Mouse (Mus musculus) embryonic facial prominence, embryonic 11.5 days (tissue): Measurements from ENCODE around the gene Bcor. TPM values are rescaled to one million over a fixed set of nuclear protein-coding genes. Genes with fewer than 3 reads are reported as not detected.

Experiments used
- ATAC-seq: fragments of 200-750 bp; cut with Nextera tagmentation; replicated peaks from 2 replicates; pipeline ENCODE4 v1.8.0; 2017; ENCODE audit warnings: low read depth; ENCODE audit not compliant: insufficient number of reproducible peaks, low FRiP score, low TSS enrichment
- DNase-seq: peaks from one replicate; pipeline ENCODE4 v3.0.0-alpha.2; 2015; ENCODE audit warnings: low spot score
- H3K27ac ChIP-seq: fragments of 300-500 bp; sonication (generic); replicated peaks from 2 replicates; pipeline ENCODE4 v1.5.1; 2014; ENCODE audit warnings: mild to moderate bottlenecking, low read depth, low read length, control low read depth
- H3K27me3 ChIP-seq: fragments of 300-500 bp; sonication (generic); 2 replicates; pipeline ENCODE4 v1.6.1; 2014; ENCODE audit warnings: mild to moderate bottlenecking, low read length, moderate library complexity, mixed read lengths; ENCODE audit not compliant: control insufficient read depth, insufficient read depth
- H3K36me3 ChIP-seq: fragments of 300-500 bp; sonication (generic); replicated peaks from 2 replicates; pipeline ENCODE4 v1.6.1; 2014; ENCODE audit warnings: low read depth, mild to moderate bottlenecking, low read length, moderate library complexity, mixed read lengths; ENCODE audit not compliant: control insufficient read depth, insufficient read depth
- H3K4me1 ChIP-seq: fragments of 300-500 bp; sonication (generic); 2 replicates; pipeline ENCODE4 v1.6.1; 2014; ENCODE audit warnings: low read length, mixed read lengths; ENCODE audit not compliant: control insufficient read depth, insufficient read depth
- H3K4me2 ChIP-seq: fragments of 300-500 bp; sonication (generic); 2 replicates; pipeline ENCODE4 v1.6.1; 2014; ENCODE audit warnings: low read depth, mild to moderate bottlenecking, control low read depth, low read length, moderate library complexity
- H3K4me3 ChIP-seq: fragments of 300-500 bp; sonication (generic); 2 replicates; pipeline ENCODE4 v1.5.1; 2014; ENCODE audit warnings: low read depth, low read length, control low read depth
- H3K9ac ChIP-seq: fragments of 300-500 bp; sonication (generic); replicated peaks from 2 replicates; pipeline ENCODE4 v1.6.1; 2014; ENCODE audit warnings: mild to moderate bottlenecking, control low read depth, low read length
- H3K9me3 ChIP-seq: fragments of 300-500 bp; sonication (generic); replicated peaks from 2 replicates; pipeline ENCODE4 v1.6.1; 2016; ENCODE audit warnings: mild to moderate bottlenecking, low read length, inconsistent platforms, mixed read lengths; ENCODE audit not compliant: control insufficient read depth
- WGBS: fragments of 180-500 bp; shearing (Covaris S2); extraction: QIAGEN DNeasy Blood & Tissue Kit; methylation state at CpG from one replicate; pipeline ENCODE4 v1.1.7; 2014; 5-methylcytosine and 5-hydroxymethylcytosine counted together
- polyA plus RNA-seq: library from polyadenylated mRNA; unstranded; fragments of >200 nt; fragmentation: Nextera tagmentation; extraction: Ambion mirVana; gene quantifications from 2 replicates; pipeline ENCODE4 v1.2.1, GENCODE M21; 2014

The Bcor gene
- polyA plus RNA-seq, 1 experiment from 2014 or later = 26.9 TPM

DNA sequence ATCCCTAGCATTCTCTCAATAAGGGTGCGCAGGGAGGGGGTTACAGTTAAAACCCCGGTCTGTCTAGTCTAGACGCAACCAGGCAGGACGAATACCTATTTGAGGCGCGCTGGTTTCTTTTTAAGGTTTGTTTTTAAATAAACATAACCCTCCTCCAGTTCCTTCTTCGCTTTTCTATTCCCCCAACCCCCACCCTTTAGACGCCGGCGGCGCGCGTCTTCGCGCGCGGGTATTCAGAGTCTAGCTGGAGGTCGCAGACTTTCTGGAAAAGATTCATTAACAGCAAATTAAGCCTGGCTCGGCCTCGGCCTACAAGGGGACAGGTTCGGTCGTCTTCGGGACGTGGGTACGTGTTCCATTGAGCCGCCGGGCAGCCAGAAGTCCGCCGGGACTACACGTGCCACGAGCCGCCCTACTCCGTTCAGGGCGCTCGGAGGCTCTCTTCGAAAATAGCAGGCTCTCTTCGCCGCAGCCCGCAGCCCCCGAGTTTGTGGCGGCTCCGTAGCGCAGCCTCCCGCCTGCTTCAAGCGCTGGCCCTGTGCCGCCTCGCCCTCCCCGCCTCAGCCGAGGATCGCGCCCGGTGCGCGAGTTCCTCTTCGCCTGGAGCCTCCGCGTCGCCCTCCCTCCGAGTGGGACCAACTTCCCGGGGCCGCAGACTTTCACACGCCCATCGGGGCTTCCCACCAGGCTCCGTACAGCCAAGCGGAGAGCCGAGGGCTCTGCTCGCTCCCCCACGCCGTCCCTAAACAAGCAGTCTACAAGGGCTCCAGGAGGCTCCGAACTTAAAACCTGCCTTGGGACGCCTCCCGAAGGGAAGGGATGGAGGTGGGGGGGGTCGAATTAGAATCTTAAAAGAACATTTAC lies 81.7 kb downstream of the Bcor start:
- no peak overlapping the region for H3K27ac ChIP-seq
- H3K27me3 ChIP-seq = peaks cover 54% of the 10 kb centered on the region
- 1% methylated on average over 58 of the region's 73 CpGs for WGBS
- ATAC-seq (no peak), DNase-seq (no peak)
- H3K9me3 ChIP-seq = no peaks in the 10 kb centered on the region
- H3K9ac ChIP-seq = peak overlapping the region; percentile 75
- no peaks in the 10 kb centered on the region for H3K36me3 ChIP-seq
- no peaks in the 10 kb centered on the region; the same call in 1 of the 2 replicates for H3K4me1 ChIP-seq
- peak overlapping the region; percentile 61 for H3K4me3 ChIP-seq
- peak overlapping the region; percentile 81 for H3K4me2 ChIP-seq

DNA sequence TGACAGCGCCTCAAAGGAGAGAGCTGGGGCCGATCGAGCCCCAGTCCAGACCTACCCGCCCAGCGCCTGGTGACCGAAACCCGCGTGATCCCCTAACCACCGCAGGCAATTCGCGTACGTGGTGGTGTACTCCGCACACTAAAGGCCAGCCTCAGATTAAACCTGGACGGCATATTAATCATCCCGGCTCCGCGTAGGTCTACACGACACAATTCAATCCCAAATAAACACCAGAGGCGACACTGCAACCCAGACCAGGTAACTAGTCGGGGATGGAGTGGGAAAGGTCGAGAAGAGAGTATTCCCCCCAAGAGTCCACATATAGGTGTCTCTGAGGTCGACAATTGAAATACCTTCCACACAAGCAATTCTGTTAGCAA lies 82.6 kb downstream of the Bcor start:
- no peaks in the 10 kb centered on the region; the same call in 1 of the 2 replicates for H3K4me1 ChIP-seq
- DNase-seq = no peak
- peaks cover 47% of the 10 kb centered on the region for H3K27me3 ChIP-seq
- peak overlapping the region; percentile 61 for H3K4me3 ChIP-seq
- H3K9me3 ChIP-seq = no peaks in the 10 kb centered on the region
- H3K27ac ChIP-seq = no peak overlapping the region
- H3K36me3 ChIP-seq = no peaks in the 10 kb centered on the region
- H3K9ac ChIP-seq = peak overlapping the region; percentile 55
- WGBS = 2% methylated on average over 22 of the region's 22 CpGs
- peak overlapping the region; percentile 81 for H3K4me2 ChIP-seq
- 0 out of 2 replicates have a peak, but pooled peaks have one; percentile 1 for ATAC-seq

DNA sequence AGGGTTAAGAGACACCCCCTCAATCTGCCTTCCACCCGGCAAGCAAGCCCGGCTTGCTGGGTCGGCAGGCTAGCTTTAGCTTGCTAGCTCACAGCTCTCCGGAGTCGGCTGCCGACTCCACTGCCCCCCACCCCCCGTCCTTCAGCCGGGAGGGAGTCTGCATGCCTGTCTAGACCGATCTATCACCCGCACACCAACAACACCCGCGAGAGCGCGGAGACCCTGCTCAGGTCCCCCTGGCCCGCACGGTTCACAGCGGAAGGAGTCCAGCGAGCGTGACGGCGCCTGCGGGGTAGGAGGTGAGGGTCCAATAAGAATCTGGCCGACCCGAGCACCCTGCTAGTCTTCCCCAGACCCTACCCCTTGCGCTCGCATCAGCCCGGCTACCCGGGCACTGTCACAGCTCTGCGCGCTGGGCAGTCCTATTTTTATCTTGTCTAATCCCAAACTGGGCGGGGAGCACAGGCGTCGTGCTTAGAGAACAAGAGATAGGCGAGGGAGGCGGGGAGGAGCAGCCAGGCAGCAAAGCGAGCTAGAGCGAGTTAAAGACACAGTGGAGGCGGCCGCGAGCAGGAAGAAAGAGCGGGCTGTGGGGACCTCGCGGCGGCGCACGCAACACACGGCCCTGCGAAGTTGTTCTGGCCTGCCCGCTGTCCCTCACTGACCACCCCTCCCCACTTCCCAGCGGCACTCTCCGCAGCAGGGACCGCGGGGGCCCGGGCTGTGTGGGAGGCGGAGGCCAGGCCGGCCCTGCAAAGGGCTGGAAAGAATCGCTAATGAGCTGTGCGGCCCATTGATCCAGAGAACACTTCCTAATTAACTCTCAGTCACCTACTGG lies 83.2 kb downstream of the Bcor start:
- H3K4me2 ChIP-seq = peak overlapping the region; percentile 81
- ATAC-seq (peak; percentile 37), DNase-seq (peak; percentile 50)
- peak overlapping the region; percentile 55 for H3K9ac ChIP-seq
- H3K9me3 ChIP-seq = no peaks in the 10 kb centered on the region
- H3K4me1 ChIP-seq = no peaks in the 10 kb centered on the region
- 0 out of 2 replicates have a peak overlapping the region, but pooled peaks have one; percentile 8 for H3K27ac ChIP-seq
- H3K4me3 ChIP-seq = peak overlapping the region; percentile 61
- H3K27me3 ChIP-seq = peaks cover 49% of the 10 kb centered on the region
- 1% methylated on average over 53 of the region's 58 CpGs for WGBS
- no peaks in the 10 kb centered on the region for H3K36me3 ChIP-seq

DNA sequence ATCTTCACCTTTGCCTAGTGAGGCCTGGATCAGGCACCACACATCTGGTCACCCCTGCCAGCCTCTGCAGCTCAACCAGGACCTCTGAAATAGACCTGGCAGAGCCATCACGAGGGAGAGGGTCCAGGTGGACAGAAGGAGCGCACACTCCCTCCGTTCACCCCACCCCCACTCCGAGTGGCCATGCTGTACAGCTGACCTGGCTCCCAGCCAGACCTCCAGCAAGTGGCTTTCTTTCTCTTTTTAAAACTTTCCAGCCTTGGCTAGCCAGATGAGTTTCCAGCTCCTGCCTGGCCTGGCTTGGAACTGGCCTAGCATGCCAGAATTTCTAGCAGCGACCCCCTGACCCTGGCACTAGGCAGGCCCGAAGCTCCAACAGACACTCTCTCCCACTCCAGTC lies 87.4 kb downstream of the Bcor start:
- no peak for ATAC-seq
- H3K4me3 ChIP-seq = no peak overlapping the region
- DNase-seq = no peak
- H3K9ac ChIP-seq = no peak overlapping the region
- WGBS = 30% methylated on average over 6 of the region's 6 CpGs
- H3K4me2 ChIP-seq = no peak overlapping the region
- no peak overlapping the region for H3K27ac ChIP-seq
- H3K4me1 ChIP-seq = no peaks in the 10 kb centered on the region; the same call in 1 of the 2 replicates
- peaks cover 25% of the 10 kb centered on the region for H3K27me3 ChIP-seq
- H3K9me3 ChIP-seq = no peaks in the 10 kb centered on the region
- H3K36me3 ChIP-seq = no peaks in the 10 kb centered on the region

DNA sequence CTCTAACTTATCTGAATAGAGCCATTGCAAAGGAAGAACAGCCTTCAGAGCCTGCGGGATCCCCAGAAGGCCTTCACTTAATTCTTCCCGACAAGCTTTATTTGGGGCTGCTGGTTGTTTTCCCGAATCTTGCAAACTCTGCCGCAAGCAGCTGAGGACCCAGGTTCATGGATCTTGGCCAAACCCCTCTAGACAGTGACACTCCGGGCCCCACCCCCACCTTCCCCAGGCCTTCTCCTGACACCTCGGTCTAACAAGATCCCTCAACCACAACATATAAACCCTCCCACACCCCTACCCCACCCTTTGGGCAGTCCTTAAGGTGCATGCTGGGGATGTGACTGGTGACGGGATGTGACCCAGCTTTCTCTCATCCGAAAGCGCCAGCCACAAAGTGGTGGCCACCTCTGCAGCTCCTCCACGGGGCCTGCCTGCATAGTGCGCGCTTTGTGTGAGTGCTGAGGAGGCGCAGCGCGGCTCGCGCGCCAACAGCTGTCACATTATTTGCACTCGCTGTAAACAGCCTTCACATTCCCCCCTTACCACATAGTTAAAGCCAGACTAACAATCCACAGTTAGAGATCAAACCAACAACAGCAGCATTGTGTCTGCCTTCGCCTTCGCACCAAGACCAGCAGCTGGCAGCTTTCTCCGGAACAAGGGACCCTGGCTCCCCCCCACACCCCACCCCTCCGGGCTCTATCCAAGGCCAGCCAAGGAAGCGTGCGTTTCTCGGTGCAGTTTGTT lies 91.0 kb downstream of the Bcor start:
- Histone ChIP-seq H3K4me2 (no peak overlapping the region; the same call in 1 of the 2 replicates), H3K27me3 (peaks cover 13% of the 10 kb centered on the region), H3K9ac (no peak overlapping the region), H3K4me1 (no peaks in the 10 kb centered on the region; the same call in 1 of the 2 replicates), H3K36me3 (no peaks in the 10 kb centered on the region), H3K9me3 (no peaks in the 10 kb centered on the region), H3K4me3 (no peak overlapping the region), H3K27ac (no peak overlapping the region)
- DNase-seq (peak; percentile 55), ATAC-seq (peak; percentile 63)
- WGBS = 7% methylated on average over 26 of the region's 26 CpGs

DNA sequence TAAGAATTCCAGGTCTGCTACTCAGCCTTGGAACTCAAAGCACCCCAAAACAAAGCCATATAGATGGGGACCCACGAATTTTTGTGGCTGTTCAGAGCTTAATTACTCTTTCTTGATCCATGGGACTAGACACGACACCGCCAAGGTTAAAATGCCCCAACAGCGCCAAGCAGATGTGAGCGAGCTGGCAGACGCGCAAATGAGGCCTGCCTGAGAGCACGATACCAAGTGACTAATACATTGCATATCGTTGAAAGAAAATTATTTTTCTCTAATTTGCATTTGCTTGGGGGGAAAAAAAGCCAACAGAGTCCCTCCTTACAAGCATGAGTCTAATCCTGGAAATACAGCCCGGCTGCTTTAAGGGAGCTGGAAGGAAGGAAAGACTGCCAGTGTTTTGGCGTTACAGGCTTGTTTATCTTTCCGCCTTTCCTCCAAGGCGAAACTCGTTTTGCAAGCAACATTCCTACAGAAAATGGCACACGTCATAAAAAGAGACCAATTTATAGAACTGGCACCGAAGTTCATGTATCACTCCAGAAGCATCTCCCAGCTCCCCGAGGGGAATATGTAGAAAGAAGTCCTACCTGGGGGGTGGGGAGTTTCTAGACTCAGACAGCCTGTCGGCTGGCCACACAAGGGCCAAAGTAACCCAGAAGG lies 92.2 kb downstream of the Bcor start:
- Histone ChIP-seq H3K36me3 (no peaks in the 10 kb centered on the region), H3K9ac (no peak overlapping the region), H3K4me3 (no peak overlapping the region), H3K4me2 (no peak overlapping the region), H3K27me3 (peaks cover 13% of the 10 kb centered on the region), H3K27ac (no peak overlapping the region), H3K9me3 (no peaks in the 10 kb centered on the region), H3K4me1 (no peaks in the 10 kb centered on the region; the same call in 1 of the 2 replicates)
- 7% methylated on average over 18 of the region's 18 CpGs for WGBS
- ATAC-seq (no peak), DNase-seq (no peak)

DNA sequence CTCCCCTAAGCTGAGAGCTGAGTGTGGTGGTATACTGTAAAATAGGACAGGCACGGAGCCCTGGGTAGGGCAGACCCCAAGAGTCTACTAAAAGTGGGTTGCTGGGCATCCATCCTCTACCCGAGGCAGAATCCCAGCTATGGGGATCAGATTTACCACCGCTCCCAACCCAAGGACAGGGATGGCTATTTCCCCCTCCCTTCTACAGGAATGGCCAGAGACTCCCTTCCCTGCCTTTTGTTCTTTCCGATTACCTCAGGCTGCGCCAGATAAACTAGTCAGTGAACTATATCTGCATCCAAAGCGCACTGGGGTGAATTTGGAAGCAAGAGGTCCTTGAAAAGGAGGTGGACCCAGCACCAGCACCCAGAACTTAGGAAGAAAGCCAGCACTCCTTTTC lies 93.1 kb downstream of the Bcor start:
- Histone ChIP-seq H3K9me3 (no peaks in the 10 kb centered on the region), H3K27me3 (peaks cover 11% of the 10 kb centered on the region), H3K4me1 (no peaks in the 10 kb centered on the region; the same call in 1 of the 2 replicates), H3K27ac (no peak overlapping the region), H3K9ac (no peak overlapping the region), H3K4me3 (no peak overlapping the region), H3K4me2 (peak overlapping the region; percentile 21), H3K36me3 (no peaks in the 10 kb centered on the region)
- ATAC-seq (no peak), DNase-seq (no peak)
- WGBS = 0% methylated on average over 6 of the region's 6 CpGs
